Mouse (Mus musculus): ENCODE data around the gene Vamp4. TPM values are rescaled to one million over a fixed set of nuclear protein-coding genes. Genes with fewer than 3 reads are reported as not detected.
"Not testable (repeated sequence)": the region's sequence is repeated elsewhere in the genome, so short reads cannot be mapped to it uniquely, and the experiment has no call there.

Vamp4 gene
- total RNA-seq, 2 experiments from 2014 or later = 16.8 to 20.9 TPM

- DNase-seq (ENCODE audit: low spot score) = peak; percentile 23
These were observed 18.3 kb downstream of the Vamp4 start for GRCm38 (mm10) chr1:162588606-162589005.

GRCm38 (mm10) chr1:162589443-162589842, 19.1 kb downstream of the Vamp4 start:
- DNase-seq (ENCODE audit: low spot score) = peak; percentile 6

- DNase-seq (ENCODE audit: low spot score) = no peak
These were observed 20.2 kb downstream of the Vamp4 start for GRCm38 (mm10) chr1:162590415-162590997.

DNA sequence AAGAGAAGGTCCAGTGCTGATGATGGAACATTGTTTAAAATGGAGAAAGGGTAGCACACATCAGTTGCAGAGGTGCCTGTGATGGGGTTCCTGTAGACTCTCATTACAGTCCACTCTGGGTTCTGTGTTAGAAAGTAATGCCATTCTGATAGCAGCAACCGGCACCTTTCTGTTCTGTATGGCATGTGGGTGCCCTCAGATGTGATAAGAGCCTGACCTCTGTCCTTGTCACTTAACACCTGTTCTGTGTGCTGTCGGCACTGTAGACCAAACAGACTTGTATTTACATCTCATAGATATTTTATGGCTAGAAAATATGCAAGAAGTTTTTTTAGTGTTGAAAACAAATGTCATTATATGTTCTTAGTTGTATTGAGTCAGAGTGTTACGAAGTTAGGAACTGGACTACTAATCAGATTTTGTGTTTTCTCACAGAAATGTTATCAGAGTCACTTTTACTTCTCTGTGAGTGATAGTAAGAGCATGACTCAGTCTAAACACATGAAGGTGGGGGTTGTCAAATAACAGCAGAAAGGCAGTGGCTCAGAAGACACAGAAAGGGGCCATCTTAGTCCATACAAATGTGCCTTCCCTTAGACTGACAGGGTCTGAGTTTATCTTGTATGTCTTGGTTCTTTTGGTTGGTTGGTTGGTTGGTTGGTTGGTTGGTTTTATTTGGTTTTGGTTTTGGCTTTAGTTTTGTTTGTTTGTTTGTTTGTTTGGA, 27.2 kb downstream of the Vamp4 start:
- no peak for DNase-seq (ENCODE audit: low spot score)

DNA sequence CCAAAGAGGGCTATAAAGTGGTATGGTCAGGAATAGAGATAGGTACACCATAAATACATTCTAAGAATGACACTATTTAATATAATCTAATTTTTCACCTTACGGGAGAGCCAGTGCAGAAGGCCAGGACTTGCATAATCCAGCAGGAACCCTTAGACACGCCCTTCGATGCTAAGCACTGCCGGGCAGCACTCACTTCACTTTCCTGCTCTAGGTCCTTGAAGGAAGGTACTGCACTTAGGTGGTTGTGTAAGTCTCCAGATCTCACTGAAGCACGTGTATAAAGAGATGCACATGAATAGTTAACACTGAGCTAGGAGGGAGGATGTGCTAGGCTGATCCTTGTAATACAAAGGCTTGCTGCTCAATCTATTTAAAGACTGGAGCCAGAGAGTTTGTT, 29.3 kb downstream of the Vamp4 start:
- DNase-seq (ENCODE audit: low spot score) = no peak

DNA sequence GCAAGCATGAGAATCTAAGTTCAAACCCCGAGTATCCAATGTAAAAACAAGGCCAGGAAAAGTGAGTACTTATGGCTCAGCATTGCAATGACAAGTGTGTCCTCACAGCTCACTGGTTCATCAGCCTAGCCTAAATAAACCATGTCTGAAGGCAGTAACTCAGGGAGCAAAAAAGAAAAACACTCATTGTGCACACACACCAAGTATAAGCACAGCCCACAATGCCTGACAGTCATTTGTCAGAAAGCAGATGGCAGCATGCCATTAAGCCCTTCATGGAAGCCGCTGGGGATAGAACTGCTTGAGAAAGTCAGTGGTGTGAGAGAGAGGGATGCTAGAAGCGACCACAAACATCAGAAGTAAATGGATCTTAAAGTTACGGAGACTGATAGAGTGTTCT, 31.0 kb downstream of the Vamp4 start:
- no peak for DNase-seq (ENCODE audit: low spot score)

DNA sequence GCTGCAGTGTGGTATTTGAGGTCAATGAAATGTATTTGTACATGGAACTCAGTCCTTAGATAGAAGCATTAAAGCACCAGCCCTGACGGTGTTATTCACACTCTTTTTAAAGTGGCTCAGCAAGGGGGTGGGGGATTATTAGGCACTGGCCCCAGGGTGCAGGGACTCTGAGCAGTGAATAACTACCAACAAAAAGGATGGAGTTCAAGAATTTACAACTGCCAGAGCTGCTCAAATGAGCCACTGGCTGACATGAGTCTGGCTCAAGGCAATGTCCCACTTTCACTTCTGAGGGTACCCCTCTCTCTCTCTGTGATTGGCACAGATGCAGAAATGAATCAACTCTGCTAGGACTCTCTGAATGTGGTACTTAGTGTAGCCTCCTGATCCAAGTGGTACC, 37.8 kb downstream of the Vamp4 start:
- no peak for DNase-seq (ENCODE audit: low spot score)

- DNase-seq (ENCODE audit: low spot score) = peak; percentile 13
These were observed 39.4 kb downstream of the Vamp4 start for GRCm38 (mm10) chr1:162609633-162610250.

DNA sequence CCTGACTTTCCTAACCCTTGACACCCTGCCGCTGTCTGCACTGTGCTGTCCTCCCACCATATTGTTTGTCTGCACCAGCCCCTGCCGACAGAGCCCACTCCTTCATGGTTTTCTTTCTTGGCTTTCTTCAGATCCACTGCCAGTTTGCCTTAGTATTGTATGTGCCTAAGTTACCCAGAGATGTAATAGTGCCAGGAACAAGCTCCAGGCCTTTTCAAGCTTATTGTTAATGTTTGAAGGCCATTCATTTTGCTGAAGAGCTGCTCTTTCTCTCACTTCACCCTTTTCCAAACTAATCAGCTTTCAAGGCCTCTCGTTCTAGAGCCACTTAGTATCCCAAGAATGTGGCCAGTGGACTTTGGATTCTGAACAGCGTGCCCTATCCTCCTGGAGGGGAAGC, 40.9 kb downstream of the Vamp4 start:
- no peak for DNase-seq (ENCODE audit: low spot score)

- DNase-seq (ENCODE audit: low spot score) = no peak
These were observed 45.2 kb downstream of the Vamp4 start for GRCm38 (mm10) chr1:162615511-162615910.

DNA sequence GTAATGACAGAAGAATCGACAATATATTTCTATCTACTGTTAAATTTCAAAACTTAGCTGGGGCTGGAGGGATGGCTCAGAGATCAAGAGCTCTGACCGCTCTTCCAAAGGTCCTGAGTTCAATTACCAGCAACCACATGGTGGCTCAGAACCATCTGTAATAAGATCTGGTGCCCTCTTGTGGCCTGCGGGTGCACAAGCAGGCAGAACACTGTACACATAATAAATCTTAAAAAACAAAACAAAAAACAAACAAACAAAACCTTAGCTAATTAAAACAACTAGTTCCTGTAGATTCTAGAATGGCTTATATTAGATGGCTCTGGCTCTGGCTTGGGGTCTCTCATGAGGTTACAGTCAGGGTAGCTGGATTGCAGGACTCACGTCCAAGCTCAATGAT, 50.2 kb downstream of the Vamp4 start:
- DNase-seq (ENCODE audit: low spot score) = no peak

GRCm38 (mm10) chr1:162623895-162624294, 53.6 kb downstream of the Vamp4 start:
- DNase-seq (ENCODE audit: low spot score) = no peak

DNA sequence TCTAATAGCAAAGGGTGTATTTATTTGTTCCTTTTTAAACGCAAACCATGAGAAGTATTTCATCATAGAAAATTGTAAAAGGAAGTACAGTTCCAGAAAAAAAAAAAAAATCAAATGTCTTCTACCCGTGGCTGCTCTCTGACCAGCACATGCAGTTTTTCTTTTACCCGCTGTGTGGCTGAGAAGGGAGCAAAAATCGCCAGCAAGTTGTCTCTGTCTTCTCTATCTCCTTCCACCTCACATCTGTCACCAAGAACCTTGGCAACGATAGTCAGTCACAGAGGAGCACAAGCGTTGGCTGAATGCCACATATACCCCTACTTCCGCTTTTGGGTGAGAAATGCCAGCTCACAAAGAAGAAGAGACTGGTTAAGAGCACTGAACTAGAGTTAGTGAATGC, 54.9 kb downstream of the Vamp4 start:
- no peak for DNase-seq (ENCODE audit: low spot score)

- DNase-seq (ENCODE audit: low spot score) = not testable (repeated sequence)
These were observed 57.5 kb downstream of the Vamp4 start for GRCm38 (mm10) chr1:162627821-162628220.

DNA sequence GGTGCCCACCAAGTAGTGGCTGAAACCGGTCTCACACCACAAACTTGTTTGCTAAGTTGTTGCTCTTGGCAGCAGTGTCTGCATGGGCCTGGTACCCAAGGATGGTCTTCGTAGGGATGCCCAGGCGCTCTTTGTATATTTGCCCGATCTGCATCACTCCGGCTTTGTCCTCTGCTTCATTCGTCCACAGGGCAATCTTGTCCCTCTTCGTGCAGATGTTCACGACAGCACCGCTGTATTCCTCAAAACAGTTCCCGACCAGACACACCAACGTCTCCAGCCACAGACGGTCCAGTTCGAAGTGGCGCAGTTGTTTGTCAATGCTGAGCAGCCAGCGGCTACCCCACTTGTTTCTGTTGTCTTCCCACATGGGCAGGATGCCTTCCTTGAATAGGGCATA, 58.0 kb downstream of the Vamp4 start:
- DNase-seq (ENCODE audit: low spot score) = not testable (repeated sequence)

DNA sequence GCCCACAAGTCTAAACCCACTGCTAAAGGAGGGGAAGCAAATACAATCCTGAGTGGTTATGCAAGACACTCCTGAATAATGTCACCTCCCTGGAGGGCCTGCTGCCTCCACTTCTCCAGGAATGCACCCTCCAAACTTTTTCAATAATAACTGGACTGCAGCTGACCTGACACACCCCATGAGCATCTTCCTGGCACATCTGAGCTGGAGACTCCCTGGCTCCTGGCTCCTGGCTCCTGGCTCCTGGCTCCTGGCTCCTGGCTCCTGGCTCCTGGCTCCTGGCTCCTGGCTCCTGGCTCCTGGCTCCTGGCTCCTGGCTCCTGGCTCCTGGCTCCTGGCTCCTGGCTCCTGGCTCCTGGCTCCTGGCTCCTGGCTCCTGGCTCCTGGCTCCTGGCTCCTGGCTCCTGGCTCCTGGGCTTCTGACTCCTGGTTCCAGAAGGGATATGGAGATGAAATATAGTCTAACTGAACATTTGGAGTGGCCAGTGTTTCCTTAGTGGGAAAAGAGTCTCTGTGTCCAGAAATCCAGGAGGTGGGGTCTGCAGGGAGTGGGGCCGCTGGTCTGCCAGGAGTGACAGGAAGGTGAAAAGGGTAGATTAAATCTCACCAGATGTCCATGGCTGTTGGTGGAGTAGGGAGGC, 65.1 kb downstream of the Vamp4 start:
- DNase-seq (ENCODE audit: low spot score) = peak; percentile 71

GRCm38 (mm10) chr1:162636516-162636915, 66.2 kb downstream of the Vamp4 start:
- no peak for DNase-seq (ENCODE audit: low spot score)

DNA sequence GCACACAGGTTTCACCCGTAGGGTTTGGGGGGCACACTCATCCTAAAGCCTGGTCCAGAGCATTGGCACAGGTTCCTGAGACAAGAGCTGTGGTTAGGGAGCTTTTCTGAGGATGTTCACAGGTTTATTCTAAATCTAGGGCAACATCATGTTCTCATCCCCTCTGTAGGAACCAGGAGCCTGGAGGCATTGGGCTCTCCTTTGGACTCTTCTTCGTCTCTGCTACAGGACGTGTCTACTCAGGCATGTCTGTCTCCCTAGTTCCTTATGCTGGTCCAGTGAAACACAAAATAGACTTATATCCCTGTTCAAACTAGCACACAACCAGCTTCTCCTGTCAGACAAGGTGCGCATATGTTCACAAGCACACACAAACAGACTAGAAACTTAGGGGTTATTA, 68.2 kb downstream of the Vamp4 start:
- no peak for DNase-seq (ENCODE audit: low spot score)

DNA sequence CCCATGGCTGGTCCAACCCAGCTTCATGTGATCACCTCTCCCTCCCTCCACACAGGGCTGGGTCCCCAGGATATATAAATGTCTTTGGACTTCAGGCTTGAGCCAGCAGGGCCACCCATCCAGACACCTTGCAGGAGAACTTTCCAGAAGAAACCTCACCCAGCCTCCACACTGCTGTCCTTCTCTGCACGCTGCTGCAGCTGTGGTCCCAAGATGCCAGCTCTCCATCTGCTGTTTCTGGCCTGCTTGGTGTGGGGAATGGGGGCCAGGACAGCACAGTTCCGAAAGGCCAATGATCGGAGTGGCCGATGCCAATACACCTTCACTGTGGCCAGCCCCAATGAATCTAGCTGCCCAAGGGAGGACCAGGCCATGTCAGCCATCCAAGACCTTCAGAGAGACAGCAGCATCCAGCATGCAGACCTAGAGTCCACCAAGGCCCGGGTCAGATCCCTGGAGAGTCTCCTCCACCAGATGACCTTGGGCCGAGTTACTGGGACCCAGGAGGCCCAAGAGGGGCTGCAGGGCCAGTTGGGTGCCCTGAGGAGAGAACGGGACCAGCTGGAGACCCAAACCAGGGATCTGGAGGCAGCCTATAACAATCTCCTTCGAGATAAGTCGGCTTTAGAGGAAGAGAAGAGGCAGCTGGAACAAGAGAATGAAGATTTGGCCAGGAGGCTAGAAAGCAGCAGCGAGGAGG, 68.9 kb downstream of the Vamp4 start, which contains the start of gene Myoc:
TSS of gene Myoc (plus strand) at position 105 of the 700 bp plus-strand sequence.
- DNase-seq (ENCODE audit: low spot score) = peak; percentile 39

DNA sequence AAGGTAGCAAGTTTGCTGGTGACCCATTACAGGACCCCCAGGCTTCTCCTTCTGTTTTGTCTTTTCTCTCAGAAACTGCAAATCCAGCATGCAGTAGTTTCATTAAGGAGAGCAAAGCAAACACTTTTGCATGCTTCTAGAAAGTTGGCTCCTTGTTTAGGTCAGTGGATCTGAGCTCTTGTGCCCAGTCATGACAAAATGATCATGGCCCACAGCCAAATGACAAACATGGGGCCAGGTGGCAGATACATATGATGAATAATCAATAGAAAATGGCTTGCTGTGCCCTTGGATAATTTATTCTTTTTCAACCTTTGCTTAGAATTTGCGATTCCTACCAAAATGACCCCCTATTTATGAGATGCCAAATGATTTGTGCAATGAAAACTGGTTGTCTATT, 69.5 kb downstream of the Vamp4 start:
- no peak for DNase-seq (ENCODE audit: low spot score)

DNA sequence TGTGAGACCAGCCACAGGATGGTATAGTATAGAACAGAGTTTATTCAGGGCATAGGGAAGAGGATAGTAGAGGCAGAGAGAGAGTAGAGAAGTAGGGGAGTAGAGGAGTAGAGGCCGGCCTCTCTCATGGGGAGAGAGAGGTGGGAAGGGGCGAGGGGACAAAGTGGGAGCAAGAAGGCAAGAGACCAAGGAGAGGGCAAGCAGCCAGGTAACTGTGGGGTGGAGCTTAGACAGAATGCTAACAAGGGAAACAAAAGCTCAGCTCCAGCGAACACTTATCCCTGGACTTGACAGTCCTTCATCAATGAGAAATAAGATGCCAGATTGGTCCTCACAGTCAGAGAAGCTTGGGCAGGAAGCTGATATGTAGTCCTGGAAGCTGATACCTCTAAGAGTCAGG, 72.3 kb downstream of the Vamp4 start:
- DNase-seq (ENCODE audit: low spot score) = no peak

DNA sequence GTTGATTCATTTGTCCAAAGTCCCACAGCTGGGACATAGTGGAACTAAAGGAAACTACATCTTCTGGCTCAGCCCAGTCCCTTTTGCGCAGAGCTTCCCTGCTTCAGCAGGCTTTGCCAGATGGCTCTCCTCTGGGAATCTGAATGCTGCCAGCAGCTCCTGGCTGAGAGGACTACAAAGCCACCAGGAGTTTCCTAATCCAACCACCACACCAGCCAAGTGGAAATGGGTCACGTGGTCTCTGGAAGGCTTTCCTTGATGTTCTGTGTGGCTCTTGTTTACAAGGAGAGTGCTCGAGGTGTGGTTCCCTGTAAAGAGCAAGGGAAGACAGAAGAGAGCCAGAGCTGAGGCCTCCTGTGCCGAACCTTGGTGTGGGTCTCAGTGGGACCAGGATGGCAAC, 73.4 kb downstream of the Vamp4 start:
- peak; percentile 94 for DNase-seq (ENCODE audit: low spot score)

Measured in gastrocnemius, adult 18-20 months (tissue).